Mouse (Mus musculus) cerebellum, adult 2 months (tissue): Measurements from ENCODE around the gene Msi2. TPM values are rescaled to one million over a fixed set of nuclear protein-coding genes. Genes with fewer than 3 reads are reported as not detected.

Experiments
- DNase-seq, 2 experiments: peaks; one replicate each; pipeline ENCODE4 v3.0.0; 2021
- H3K27ac ChIP-seq: fragments of 200-500 bp; 2 replicates; pipeline ENCODE4 v1.5.1; 2012; ENCODE audit warnings: low read length, control low read depth, inconsistent platforms; ENCODE audit not compliant: insufficient read depth
- H3K27me3 ChIP-seq: fragments of 200-500 bp; 2 replicates; pipeline ENCODE4 v1.6.1; 2012; ENCODE audit warnings: inconsistent platforms, mild to moderate bottlenecking, low read length, moderate library complexity; ENCODE audit not compliant: control insufficient read depth, insufficient read depth
- H3K4me1 ChIP-seq: fragments of 200-500 bp; 2 replicates; pipeline ENCODE4 v1.6.1; 2011; ENCODE audit warnings: low read length; ENCODE audit not compliant: control insufficient read depth, insufficient read depth
- H3K4me3 ChIP-seq: fragments of 200-500 bp; replicated peaks from 2 replicates; pipeline ENCODE3; 2011; ENCODE audit warnings: mild to moderate bottlenecking, low read depth, low read length, control low read depth; ENCODE audit not compliant: insufficient read depth
- CTCF ChIP-seq: fragments of 200-500 bp; IDR thresholded peaks from 2 replicates; pipeline ENCODE4 v1.5.1; 2011; ENCODE audit warnings: low read depth, mild to moderate bottlenecking, control low read depth, low read length, moderate library complexity, borderline replicate concordance; ENCODE audit not compliant: insufficient read depth
- POLR2A ChIP-seq: fragments of 200-500 bp; IDR thresholded peaks from 2 replicates; pipeline ENCODE4 v1.6.1; 2011; ENCODE audit warnings: low read length, control low read depth, borderline replicate concordance; ENCODE audit not compliant: insufficient read depth
- WGBS: fragments of 180-500 bp; shearing (Covaris S2); methylation state at CpG from one replicate; pipeline ENCODE4 v1.1.7; 2018; 5-methylcytosine and 5-hydroxymethylcytosine counted together
- polyA plus RNA-seq: library from polyadenylated mRNA; depleted of rRNA; stranded (reverse); fragments of >200 nt; gene quantifications from 2 replicates; pipeline ENCODE4 v1.2.3, GENCODE M21; 2012

Gene Msi2
- polyA plus RNA-seq, 1 experiment = 87.3 TPM

- Histone ChIP-seq H3K4me1 (peaks cover 18% of the 10 kb centered on the region), H3K27ac (0 out of 2 replicates have a peak overlapping the region, but pooled peaks have one; percentile 24), H3K4me3 (no peak overlapping the region), H3K27me3 (no peaks in the 10 kb centered on the region)
- TF ChIP-seq POLR2A = no peak
- TF ChIP-seq CTCF = no peak
- WGBS = 70% methylated on average over 18 of the region's 18 CpGs
- peak in 1 of 2 experiments; percentile 28 for DNase-seq
These were observed 42.6 kb downstream of the Msi2 start for GRCm38 (mm10) chr11:88675526-88676353.

GRCm38 (mm10) chr11:88674075-88674474, 44.2 kb downstream of the Msi2 start:
- TF ChIP-seq CTCF (no peak), POLR2A (no peak)
- Histone ChIP-seq H3K27ac (no peak overlapping the region), H3K4me1 (peaks cover 18% of the 10 kb centered on the region), H3K4me3 (no peak overlapping the region), H3K27me3 (no peaks in the 10 kb centered on the region)
- WGBS = 95% methylated on average over 9 of the region's 9 CpGs
- DNase-seq = no peak

- whole genome bisulfite sequencing = 79% methylated on average over 5 of the region's 5 CpGs
- H3K27ac ChIP-seq = no peak overlapping the region
- H3K27me3 ChIP-seq = no peaks in the 10 kb centered on the region
- DNase-seq = no peak
- TF ChIP-seq CTCF (no peak), POLR2A (no peak)
- peaks cover 4% of the 10 kb centered on the region for H3K4me1 ChIP-seq
- H3K4me3 ChIP-seq = no peak overlapping the region
These were observed 47.4 kb downstream of the Msi2 start for GRCm38 (mm10) chr11:88670925-88671324.

- WGBS = 83% methylated on average over 7 of the region's 7 CpGs
- Histone ChIP-seq H3K4me3 (no peak overlapping the region), H3K27ac (no peak overlapping the region), H3K4me1 (peaks cover 2% of the 10 kb centered on the region), H3K27me3 (no peaks in the 10 kb centered on the region)
- TF ChIP-seq POLR2A = no peak
- no peak for TF ChIP-seq CTCF
- no peak for DNase-seq
These were observed 49.2 kb downstream of the Msi2 start for GRCm38 (mm10) chr11:88669106-88669505.

GRCm38 (mm10) chr11:88668345-88668744, 50.0 kb downstream of the Msi2 start:
- Histone ChIP-seq H3K27ac (no peak overlapping the region), H3K4me3 (no peak overlapping the region), H3K4me1 (peaks cover 8% of the 10 kb centered on the region), H3K27me3 (no peaks in the 10 kb centered on the region)
- WGBS = 95% methylated on average over 14 of the region's 14 CpGs
- TF ChIP-seq POLR2A (no peak), CTCF (no peak)
- no peak for DNase-seq

GRCm38 (mm10) chr11:88665799-88666198, 52.5 kb downstream of the Msi2 start:
- TF ChIP-seq CTCF (no peak), POLR2A (no peak)
- Histone ChIP-seq H3K4me1 (peaks cover 8% of the 10 kb centered on the region), H3K27ac (no peak overlapping the region), H3K27me3 (no peaks in the 10 kb centered on the region), H3K4me3 (no peak overlapping the region)
- DNase-seq = no peak
- WGBS = 93% methylated on average over 15 of the region's 15 CpGs

- Histone ChIP-seq H3K27ac (no peak overlapping the region), H3K4me3 (no peak overlapping the region), H3K4me1 (peaks cover 8% of the 10 kb centered on the region), H3K27me3 (no peaks in the 10 kb centered on the region)
- TF ChIP-seq CTCF (no peak), POLR2A (no peak)
- no peak for DNase-seq
- WGBS = 80% methylated on average over 11 of the region's 11 CpGs
These were observed 56.7 kb downstream of the Msi2 start for GRCm38 (mm10) chr11:88661444-88662180.
